Mouse (Mus musculus) forebrain, embryonic 14.5 days (tissue): ENCODE measurements at regions not wholly inside any gene's neighbourhood (a gene's known extent, or its start where the extent isn't known, plus 50 kb on each side); places are given as distances from the start of the nearest gene placed in this dataset.
A peak's percentile ranks its signal among the peaks of the same experiment; 100 is the strongest.

ENCODE experiments used
- ATAC-seq: fragments of 200-750 bp; cut with Nextera tagmentation; 2 replicates; pipeline ENCODE4 v1.8.0; 2017; ENCODE audit warnings: mild to moderate bottlenecking, moderate library complexity
- DNase-seq: peaks from one replicate; pipeline ENCODE4 v3.0.0-alpha.2; 2015; ENCODE audit warnings: low spot score
- H3K27ac ChIP-seq: fragments of 300-500 bp; sonication (generic); 2 replicates; pipeline ENCODE4 v1.5.1; 2014; ENCODE audit warnings: low read depth, mild to moderate bottlenecking, control low read depth, low read length, moderate library complexity
- H3K27me3 ChIP-seq: fragments of 300-500 bp; sonication (generic); replicated peaks from 2 replicates; pipeline ENCODE4 v1.6.1; 2014; ENCODE audit warnings: low read length, control low read depth, mixed read lengths; ENCODE audit not compliant: control insufficient read depth, insufficient read depth
- H3K36me3 ChIP-seq: fragments of 300-500 bp; sonication (generic); 2 replicates; pipeline ENCODE4 v1.6.1; 2014; ENCODE audit warnings: low read length, control low read depth; ENCODE audit not compliant: control insufficient read depth, insufficient read depth
- H3K4me1 ChIP-seq: fragments of 300-500 bp; sonication (generic); 2 replicates; pipeline ENCODE4 v1.6.1; 2014; ENCODE audit warnings: antibody characterized with exemption, low read length, control low read depth; ENCODE audit not compliant: control insufficient read depth, insufficient read depth
- H3K4me2 ChIP-seq: fragments of 300-500 bp; sonication (generic); 2 replicates; pipeline ENCODE4 v1.6.1; 2014; ENCODE audit warnings: mild to moderate bottlenecking, control low read depth, low read length
- H3K4me3 ChIP-seq: fragments of 300-500 bp; sonication (generic); 2 replicates; pipeline ENCODE4 v1.5.1; 2014; ENCODE audit warnings: low read depth, low read length, control low read depth
- H3K9ac ChIP-seq: fragments of 300-500 bp; sonication (generic); 2 replicates; pipeline ENCODE4 v1.6.1; 2014; ENCODE audit warnings: mild to moderate bottlenecking, low read length, control low read depth, moderate library complexity
- H3K9me3 ChIP-seq: fragments of 300-500 bp; sonication (generic); replicated peaks from 2 replicates; pipeline ENCODE4 v1.6.1; 2016; ENCODE audit warnings: low read length, control low read depth, mixed read lengths; ENCODE audit not compliant: control insufficient read depth
- WGBS: fragments of 180-500 bp; shearing (Covaris S2); extraction: QIAGEN DNeasy Blood & Tissue Kit; methylation state at CpG from one replicate; pipeline ENCODE4 v1.1.7; 2014; 5-methylcytosine and 5-hydroxymethylcytosine counted together

DNA sequence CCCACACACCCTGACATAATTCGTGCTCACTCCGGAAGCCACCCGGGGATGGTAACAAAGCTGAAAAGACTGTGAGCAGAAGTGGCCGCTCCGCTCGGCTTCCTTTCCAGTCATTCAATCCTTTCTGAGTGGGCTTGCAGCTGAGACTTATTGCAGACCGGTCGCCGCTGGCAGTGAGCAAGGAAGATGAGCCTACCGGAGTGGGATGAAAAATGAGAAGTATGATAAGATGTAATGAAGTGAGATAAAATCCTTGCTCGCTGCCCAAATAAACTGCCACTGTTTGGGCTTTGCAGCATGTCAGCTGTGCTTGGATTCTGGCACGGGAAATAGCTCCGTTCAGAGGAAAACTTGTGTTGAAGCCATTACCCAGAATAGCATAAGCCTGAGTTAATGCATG, 82.7 kb upstream of the Lingo2 start:
- H3K4me3 ChIP-seq: no peak overlapping the region
- ATAC-seq (no peak), DNase-seq (peak; percentile 33)
- no peaks in the 10 kb centered on the region for H3K27me3 ChIP-seq
- H3K9ac ChIP-seq: no peak overlapping the region
- no peak overlapping the region for H3K27ac ChIP-seq
- H3K36me3 ChIP-seq: no peaks in the 10 kb centered on the region
- no peaks in the 10 kb centered on the region for H3K4me1 ChIP-seq
- H3K9me3 ChIP-seq: no peaks in the 10 kb centered on the region
- 69% methylated on average over 13 of the region's 13 CpGs for WGBS
- 0 out of 2 replicates have a peak overlapping the region, but pooled peaks have one; percentile 7 for H3K4me2 ChIP-seq
